Mouse (Mus musculus) kidney, adult 9 months (tissue): ENCODE results near the gene Med13l.

Experiments
- DNase-seq: peaks from one replicate; pipeline ENCODE4 v3.0.0; 2022

Med13l gene

DNA sequence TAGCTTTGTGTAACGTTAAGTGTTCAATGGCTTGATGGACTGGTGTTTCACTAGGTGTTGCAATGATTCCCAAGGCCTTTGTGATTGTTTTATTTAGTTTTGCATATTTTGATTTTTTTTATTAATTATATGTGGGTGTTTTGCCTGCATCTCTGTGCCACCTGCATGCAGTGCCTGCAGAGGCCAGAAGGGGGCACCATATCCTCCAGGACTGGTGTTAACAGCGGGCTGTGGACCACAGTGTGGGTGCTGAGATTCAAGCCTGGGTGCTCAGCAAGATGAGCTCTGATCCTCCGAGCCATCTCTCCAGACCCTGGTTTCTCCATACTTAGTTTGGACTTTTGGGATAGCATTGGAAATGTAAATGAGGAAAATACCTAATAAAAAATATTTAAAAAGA lies 143.7 kb downstream of the Med13l start:
- DNase-seq = no peak

DNA sequence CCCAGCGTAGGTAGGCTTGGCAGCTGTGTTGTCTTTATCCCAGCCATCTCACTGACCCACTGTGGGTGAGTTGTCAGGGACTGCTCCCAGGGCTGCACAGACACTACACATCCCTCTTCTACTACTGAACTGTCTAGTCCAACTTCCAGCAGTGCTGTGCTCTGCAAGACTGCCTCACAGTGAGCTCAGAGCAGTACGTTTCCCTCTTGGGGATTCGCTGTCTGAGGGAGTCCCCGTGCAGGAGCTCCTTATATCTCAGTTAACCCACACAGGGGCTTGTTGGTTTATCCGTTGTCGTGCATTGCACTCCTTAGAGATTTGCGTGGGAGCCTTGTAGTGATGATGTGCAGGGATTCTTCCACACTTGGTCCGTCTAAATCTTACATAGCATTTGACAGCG lies 144.5 kb downstream of the Med13l start:
- no peak for DNase-seq

DNA sequence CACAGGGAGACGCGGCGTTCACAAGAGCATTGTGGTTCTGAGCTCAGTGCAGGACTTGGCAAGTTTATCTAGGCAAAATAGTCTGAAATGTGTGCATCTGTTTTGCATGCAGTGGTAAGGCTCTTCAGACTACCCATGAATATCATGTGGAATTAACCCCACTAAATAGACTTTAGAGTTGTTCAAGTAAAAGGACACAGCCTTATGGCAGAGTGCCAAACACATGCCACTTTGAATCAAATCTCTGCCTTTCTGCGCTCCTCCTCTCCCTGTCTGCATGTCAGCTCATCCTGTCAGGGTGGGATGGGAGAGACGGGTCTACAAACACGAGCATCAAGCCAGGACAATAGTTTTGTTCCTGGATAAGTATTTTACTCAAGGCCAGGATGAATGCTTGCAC lies 145.5 kb downstream of the Med13l start:
- DNase-seq = no peak

DNA sequence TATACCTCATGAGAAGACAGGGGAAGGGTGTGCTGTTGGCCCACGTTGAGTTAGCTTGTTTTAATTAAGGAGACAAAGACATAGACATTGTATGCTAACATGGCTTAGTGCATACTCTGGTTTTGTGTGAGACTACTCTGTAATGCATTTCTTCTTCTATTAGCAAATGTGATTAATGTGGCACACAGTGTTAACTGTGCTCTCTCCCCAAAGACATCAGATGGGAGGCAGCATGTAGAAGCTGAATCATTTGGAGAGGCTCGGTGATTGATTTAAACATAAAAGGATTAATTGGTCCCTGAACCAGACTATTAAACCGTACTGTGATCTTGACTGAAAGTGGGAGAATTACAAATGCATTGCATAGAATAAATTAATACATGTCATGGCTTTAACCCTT lies 145.9 kb downstream of the Med13l start:
- DNase-seq = no peak

DNA sequence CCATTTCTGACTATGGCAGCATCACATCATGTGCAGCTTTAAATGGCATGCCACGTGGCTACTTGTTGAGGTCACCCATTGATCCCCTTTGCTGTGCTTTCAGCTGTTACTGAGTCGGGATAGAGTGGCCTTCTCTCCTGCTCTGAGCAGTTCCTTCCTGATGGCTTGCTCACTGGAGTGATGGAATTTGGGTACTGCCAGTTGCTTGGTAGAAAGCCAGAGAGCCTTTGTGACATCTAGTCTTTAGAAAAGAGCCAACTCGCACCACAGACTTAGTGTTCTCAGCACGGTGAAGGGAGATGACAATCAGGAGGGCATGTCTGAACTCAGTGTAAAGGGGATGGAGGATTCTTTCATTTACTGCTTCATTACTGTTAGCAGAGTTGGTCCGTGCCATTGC lies 147.0 kb downstream of the Med13l start:
- no peak for DNase-seq

DNA sequence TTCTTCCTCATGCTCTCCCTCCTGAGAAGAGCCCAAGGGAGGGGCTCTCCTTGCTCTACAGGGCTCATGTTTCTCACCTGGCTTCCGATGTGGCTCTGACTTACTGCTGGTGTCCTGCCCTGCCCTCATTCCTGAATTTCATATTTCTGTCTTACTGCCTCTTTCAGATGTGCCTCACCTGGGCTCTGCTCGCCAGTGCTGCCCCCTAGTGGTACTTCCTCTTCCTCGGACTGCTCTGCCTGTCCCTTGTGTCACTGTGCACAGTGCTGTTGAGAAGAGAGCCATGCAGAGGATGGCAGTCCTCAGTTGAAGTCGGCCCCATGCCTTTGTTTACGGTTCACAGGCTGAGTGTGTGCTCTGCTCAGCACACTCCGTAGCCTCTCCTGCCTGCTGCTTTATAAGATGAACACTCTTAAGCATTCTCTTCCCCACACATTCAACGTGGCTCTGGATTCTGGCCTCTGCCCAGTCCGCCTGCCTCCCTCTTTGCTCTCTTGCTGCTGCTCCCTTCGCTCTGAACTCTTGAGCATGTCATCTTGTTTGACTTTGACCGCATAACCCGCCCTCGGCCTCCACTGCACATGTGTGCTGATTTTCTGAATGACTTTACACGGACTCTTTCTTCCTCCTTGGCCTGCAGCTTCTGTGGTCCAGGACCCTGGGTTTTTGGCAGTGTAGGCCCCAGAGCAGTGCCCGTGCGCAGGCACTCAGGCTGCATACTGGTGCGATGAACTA lies 147.9 kb downstream of the Med13l start:
- DNase-seq = peak; percentile 82

DNA sequence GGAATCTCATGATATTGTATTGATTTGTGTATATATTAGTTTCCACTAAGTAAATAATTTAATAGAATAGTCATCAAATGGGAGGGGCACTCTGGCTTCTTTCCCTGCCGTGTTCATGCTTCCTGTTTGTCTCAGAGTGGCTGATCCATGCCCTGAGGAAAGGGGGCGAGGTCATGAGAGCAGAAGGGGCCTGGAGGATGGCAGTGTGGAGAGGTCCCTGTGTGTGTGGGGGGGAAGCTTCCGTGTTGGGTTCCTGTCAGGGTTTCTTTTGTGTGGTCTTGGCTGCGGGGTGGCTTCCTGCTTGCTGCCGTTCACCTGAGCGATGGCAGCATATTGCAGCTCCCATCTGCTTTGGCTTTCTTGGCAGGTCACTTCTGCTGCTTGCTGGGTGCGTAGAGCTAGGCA lies 149.4 kb downstream of the Med13l start:
- DNase-seq = no peak

DNA sequence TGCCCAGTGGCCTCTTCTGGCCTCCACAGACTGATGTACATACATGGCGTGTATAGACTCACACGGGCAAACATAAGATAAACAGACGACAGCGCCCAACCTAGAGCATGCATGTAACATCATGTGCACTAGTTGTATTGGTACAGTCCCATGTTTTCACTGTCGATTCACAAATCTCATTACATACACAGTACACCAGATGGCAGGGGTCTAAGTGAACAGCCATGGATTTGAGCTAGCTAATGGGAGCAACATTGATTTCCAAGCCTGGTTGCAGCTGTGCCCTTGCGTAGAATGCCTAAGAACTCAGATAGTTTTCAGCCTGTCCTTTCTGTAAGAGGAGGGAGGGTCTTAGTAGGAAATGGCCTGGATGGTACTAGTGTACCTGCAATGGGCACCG lies 155.0 kb downstream of the Med13l start:
- no peak for DNase-seq

DNA sequence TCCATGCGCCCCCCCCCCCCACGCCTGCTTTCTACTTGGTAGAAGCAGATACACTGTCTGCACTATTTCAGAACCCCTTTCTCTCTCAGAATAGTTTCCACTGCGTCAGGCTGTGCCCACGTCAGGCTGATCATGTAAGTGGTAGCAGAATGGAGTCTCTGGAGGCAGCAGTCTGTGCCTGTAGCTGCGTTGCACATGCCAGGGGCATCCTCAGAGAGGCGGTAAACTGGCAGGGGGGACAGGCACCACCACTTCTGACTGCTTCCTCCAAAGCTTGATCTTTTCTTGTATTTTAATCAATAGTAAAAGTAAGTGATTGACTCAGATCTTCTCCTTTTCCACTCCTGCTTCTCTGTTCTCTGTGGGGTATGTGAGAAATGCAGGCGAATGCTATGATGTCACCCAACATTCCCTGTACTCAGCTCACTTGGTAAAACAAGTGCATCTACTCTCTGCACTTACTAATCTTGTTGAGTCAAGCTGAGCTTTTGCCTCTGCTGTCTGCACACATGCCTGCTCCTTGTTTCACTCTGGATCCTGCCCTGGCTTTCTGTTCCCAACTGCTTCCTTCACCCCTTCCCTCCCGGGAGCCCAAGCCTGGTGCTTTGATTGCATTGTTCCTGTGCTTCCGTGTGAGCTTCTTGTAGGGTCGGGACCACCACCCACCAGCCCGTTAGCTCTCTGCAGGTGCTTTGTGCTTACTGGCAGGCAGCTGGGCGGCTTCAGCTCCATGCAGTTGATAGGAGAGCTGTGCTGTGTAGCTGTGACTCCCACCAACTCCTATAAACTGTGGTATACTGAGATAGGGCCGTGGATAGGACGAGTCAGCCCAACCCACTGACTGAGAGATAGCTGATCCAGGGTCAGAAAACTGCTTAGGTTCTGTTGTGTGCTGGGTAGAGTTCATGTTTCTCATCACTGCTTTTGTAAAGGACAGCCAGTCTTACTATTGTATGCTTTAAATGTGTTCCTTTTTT lies 156.1 kb downstream of the Med13l start:
- DNase-seq = no peak

DNA sequence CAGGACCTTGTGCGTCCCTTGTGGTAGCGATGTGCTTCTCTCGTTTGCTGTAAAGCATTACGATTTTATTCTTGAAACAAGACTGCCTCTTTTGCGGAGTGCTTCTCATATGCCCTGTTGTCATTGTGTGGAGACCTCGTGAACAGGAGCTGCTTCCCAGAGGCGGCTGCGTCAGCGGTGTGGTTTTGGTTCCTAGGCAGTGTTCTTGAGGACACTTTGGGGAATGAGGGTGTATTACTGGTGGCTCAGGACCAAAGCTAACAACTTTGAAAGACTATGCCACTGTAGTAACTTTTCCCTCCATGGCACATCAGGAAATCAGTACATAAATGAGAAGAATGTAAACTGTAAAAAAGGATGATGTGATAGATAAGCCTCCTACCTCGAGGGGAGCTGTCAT lies 157.0 kb downstream of the Med13l start:
- DNase-seq = no peak

DNA sequence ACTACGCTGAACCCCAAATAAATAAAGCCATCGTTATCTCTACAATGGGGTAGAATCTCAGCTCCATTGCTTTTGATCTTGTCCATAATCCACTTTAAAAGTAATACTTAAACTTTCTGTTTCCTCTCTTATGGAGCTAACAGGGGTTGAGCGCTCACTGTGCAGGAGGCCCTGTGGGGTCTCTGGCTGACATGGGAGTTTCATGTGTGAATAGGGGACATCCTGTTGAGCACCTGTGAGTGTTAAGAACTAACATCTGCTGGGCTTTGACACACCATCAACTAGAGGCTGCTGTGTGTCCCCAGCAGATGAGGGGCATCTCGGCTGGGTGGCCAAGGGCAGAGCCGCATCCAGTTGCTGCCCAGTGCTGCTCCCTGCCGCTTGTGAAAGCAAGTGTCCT lies 157.6 kb downstream of the Med13l start:
- DNase-seq = no peak

DNA sequence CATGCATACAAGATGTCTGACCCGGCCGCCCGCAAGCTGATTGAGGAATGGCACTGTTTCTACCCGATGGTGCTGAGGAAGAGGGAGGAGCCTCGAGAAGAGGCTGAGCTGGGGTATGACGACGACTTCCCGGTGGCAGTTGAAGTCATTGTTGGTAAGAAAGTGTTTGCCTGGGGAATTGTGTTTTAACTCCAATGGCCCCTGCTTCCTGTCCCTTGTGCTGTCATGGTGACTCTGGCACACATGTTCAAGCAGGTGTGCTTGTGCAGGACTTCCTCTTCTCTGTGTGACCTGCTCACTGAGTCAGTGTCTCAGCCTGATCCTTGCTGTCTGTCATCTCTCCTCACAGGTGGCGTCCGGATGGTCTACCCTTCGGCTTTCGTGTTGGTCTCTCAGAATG lies 160.9 kb downstream of the Med13l start:
- DNase-seq = no peak

DNA sequence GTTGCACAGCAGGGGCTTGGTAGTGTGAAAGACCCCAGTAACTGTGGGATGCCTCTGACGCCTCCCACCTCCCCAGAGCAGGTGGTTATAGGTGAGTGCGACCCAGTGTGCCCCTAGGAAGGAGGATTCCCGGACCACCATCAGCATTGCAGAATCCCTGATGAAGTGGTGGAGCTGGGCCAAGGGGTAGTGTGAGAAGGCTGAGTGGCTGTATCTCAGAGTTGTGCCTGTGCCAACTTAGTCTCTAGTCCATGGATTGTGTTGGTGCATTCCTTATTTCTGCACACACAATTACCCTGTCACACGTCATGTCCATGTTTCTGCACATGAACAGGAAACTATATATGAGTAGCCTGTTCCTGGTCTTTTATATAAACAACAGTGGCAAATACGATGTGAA lies 161.4 kb downstream of the Med13l start:
- DNase-seq = no peak

DNA sequence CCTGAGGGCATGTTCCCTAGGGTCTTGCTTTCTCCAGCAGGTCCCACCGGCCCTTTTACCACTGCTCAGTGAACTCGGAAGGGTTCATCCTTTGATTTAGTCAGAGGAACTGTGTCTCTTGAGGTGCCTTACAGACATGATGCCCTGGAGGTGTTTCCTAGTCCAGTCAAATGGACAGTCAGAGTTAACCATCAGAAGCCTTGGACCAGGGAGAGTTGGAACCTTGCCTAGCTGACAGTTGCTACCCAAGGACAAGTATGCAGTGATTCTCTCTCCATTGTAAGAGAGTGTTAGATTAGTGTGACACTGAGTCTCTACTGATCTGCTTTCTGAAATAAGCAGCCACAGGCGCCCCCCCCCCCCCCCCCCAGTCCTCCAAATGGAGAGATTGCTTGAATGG lies 162.0 kb downstream of the Med13l start:
- DNase-seq = no peak

DNA sequence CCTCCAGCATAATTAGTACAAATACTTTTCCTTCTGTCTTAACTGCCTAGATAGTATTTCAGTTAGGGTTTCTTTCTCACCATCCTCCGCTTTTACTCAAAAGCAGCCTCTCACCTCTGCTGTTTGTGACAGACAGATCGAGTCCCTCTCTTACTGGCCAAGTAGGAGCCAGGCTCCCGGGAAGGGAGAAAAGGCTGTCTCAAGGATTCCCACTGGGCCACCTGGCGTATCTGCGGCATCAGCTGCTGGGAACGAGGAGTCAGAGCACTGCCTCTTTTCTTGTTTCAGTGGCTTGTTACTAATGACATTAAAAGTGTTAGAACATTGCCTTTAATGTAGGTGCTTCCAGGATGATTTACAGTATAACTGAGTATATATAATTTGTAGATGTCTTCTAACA lies 164.9 kb downstream of the Med13l start:
- DNase-seq = no peak

DNA sequence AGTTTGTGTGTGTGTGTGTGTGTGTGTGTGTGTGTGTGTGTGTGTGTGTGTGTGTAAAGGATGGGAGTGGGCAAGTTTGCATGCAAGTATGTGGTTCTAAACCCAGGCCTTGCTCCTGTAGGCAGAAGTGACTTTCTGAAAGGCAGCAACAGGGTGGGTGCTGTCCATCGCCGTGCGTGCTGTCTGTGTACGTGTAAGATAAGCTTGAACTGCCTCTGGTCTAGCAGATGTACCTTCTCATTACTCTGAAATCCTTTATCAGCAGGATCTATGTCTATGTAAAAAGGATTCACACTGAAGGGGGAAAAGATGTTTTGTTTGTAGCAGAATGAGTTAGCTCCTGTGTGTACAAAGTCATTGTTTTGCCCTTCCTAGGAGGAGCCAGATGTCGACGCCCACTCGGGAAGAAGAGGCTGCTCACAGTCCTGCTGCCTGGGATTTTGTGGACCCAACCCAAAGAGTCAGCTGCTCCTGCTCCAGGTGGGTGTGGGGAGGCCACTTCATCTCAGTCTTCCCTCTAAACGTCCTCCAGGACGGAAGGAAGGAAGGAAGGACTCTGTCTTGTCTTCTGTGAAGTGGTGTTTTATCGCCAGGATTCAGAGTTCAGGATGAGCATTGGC lies 165.5 kb downstream of the Med13l start:
- no peak for DNase-seq

DNA sequence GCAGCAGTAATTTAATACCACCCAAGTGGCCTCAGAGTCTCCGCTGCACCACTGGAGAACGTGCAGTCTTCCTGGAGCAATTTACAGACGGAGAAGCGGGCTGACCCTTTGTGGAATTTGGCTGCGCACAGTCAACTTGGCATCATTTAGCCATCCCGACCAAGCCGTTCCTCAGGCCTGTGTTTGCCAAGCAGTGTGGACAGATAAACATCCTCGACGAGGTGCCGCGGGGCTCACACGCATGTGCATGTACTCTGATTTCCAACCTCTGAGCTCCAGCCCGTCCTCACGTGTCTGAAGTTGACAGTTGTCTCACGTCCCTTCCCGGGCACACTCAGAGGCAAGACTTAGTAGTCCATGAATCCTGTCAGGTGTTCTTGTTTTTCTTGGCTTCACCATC lies 166.9 kb downstream of the Med13l start:
- no peak for DNase-seq

DNA sequence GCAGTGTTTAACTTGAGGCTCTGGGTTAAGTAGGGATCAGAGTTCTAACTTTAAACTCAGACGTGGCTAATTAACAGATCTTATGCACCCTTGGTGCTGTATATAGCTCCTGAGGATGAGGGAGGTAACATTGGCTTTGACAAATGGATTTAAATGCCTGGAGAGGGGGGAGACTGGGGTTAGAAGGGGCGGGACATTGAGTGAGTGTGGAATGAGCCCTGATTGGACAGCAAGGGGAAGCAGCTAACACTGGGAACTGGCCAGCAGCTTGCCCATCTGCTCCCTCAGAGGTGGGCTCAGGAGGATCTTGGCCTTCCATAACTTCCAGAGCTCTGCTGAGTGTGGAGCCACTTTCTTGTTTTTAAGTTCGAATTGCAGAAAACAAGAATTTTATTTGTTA lies 171.7 kb downstream of the Med13l start:
- DNase-seq = no peak

DNA sequence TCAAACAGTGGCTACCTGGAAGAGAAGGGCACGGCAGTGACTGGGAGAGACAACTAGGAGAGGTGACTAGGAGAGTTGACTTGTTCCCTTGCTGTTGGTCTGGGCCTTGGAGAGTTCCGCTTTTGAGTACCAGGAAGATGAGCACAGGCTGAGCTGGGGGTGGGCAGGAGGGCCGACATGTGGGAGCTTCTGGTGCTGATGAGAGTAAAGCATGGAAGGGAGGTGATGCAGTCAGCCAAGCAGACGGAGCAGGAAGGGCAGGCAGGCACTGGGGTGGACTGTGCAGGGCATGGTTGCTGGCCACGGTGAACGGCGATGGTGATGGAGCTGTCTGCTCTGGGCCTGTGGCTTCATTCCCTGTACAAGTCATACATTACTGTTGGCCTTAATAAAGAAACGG lies 172.2 kb downstream of the Med13l start:
- DNase-seq = no peak

DNA sequence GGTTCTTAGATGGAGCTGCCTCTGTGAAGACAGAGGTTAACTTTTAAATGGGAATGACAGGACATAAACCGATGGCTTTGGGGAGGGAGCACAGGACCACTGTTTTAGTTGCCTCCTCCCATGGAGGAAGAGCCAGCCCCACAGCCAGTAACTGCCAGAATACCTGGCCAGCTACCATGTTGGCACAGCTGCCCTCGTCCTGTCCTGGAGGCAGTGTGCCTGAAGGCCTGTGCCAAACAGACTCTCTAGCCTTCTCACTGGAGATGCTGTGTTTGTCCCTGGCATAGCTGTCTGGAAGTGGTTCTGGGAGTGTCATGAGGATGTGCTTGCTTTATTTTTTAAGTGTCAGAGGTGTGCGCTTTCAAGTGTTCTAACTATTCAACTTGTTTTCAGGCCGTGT lies 173.1 kb downstream of the Med13l start:
- no peak for DNase-seq

DNA sequence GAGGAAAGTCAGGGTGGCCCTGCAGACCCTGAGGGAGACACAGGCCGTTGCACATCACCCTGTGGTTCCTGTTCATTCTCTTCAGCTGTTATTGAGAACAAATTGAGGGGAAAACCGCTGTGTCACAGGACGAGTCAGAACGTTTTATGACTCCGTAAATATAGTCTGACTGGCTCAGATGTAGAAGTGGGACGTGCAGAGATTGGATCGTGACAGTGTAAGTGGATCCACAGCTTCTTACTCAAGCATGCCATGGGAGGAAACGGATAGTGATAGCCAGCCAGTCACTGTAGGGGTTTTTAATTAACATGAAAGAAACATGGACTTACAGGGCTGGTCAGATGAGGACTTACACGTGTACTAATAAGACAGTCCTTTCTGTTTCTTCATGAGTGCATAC lies 174.0 kb downstream of the Med13l start:
- DNase-seq = no peak

DNA sequence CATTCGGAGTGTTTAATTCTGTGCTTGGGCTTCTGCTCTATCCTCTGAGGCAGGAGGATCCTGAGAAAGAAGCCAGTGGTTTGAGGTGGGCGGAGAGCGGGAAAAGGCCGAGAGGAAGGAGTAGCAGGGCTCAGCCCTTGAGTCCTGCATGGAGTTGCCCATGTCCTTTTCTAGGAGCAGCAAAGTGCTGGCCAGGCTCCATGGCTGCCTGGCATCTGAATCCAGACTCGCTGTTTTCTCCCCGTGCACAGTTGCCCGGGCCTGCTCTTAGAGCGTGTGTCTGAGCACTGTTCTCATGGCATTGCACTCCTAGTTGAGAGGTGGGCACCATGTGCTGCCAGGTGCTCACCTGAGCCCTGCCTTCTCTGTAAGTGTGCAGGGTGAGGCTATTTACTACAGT lies 175.3 kb downstream of the Med13l start:
- no peak for DNase-seq

DNA sequence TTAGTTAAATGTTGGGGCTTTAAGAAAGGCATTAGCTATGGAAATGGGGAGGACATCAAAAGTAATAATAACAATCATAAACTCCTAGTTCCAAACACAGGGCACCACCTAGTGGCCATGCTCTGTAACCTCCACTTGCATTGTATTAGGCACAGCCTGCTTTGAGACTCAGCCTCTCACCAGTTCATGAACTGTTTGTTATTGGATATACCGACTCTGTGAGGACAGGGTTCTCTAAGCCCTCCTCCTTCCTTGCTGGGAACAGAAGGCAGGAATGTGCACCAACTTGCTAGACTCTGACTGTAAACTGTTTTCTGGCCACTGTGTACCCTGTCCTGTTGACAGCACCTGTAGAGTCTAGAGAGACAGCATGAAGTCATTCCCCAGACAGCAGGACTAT lies 177.1 kb downstream of the Med13l start:
- peak; percentile 67 for DNase-seq

DNA sequence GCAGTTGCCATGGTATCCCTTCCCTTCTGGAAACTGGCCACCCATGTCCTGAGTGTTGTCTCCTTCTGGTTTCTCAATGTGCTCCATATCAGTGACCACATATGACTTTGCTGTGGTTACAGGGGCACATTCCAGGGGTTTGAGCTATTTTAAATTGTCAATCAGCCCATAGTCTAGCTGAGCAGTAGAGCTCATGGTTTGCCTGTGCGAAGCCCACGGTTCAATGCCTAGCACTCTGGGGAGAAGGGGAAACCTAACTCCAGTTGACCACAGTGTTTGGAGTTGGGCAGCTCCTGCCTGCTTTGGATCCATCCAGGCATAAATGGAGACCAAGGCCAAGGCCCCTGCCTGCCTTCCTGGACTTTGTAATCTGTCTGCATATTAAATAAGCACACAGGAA lies 182.6 kb downstream of the Med13l start:
- no peak for DNase-seq
